Mouse (Mus musculus) hindbrain, postnatal 0 days (tissue): Measurements from ENCODE around the gene Timm29. TPM values are rescaled to one million over a fixed set of nuclear protein-coding genes. Genes with fewer than 3 reads are reported as not detected.

Experiments used
- ATAC-seq: fragments of 200-750 bp; cut with Nextera tagmentation; 2 replicates; pipeline ENCODE4 v1.8.0; 2017; ENCODE audit warnings: mild to moderate bottlenecking, moderate TSS enrichment, moderate library complexity
- DNase-seq: peaks from one replicate; pipeline ENCODE4 v3.0.0-alpha.2; 2015; ENCODE audit warnings: low spot score
- H3K27ac ChIP-seq: fragments of 300-500 bp; sonication (generic); 2 replicates; pipeline ENCODE4 v1.5.1; 2014; ENCODE audit warnings: mild to moderate bottlenecking
- H3K27me3 ChIP-seq: fragments of 300-500 bp; sonication (generic); 2 replicates; pipeline ENCODE4 v1.6.1; 2014; ENCODE audit warnings: low read length, mixed read lengths; ENCODE audit not compliant: insufficient read depth
- H3K36me3 ChIP-seq: fragments of 300-500 bp; sonication (generic); 2 replicates; pipeline ENCODE4 v1.6.1; 2014; ENCODE audit warnings: low read length, mixed read lengths; ENCODE audit not compliant: insufficient read depth
- H3K4me1 ChIP-seq: fragments of 300-500 bp; sonication (generic); 2 replicates; pipeline ENCODE4 v1.6.1; 2014; ENCODE audit warnings: antibody characterized with exemption, low read length, mixed read lengths; ENCODE audit not compliant: insufficient read depth
- H3K4me2 ChIP-seq: fragments of 300-500 bp; sonication (generic); 2 replicates; pipeline ENCODE4 v1.6.1; 2014; ENCODE audit warnings: low read depth, mild to moderate bottlenecking, low read length, moderate library complexity, mixed read lengths
- H3K4me3 ChIP-seq: fragments of 300-500 bp; sonication (generic); 2 replicates; pipeline ENCODE4 v1.5.1; 2014; ENCODE audit warnings: low read length
- H3K9ac ChIP-seq: fragments of 300-500 bp; sonication (generic); replicated peaks from 2 replicates; pipeline ENCODE4 v1.6.1; 2014; ENCODE audit warnings: mild to moderate bottlenecking, low read length, moderate library complexity, mixed read lengths
- H3K9me3 ChIP-seq: fragments of 300-500 bp; sonication (generic); 2 replicates; pipeline ENCODE4 v1.6.1; 2016; ENCODE audit warnings: low read length, mixed read lengths
- CTCF ChIP-seq: IDR thresholded peaks from 2 replicates; pipeline ENCODE4 v1.5.1; 2016; ENCODE audit warnings: antibody characterized with exemption, control low read depth, low read depth
- WGBS: fragments of 180-500 bp; shearing (Covaris S2); extraction: QIAGEN DNeasy Blood & Tissue Kit; methylation state at CpG from one replicate; pipeline ENCODE4 v1.1.7; 2014; 5-methylcytosine and 5-hydroxymethylcytosine counted together
- polyA plus RNA-seq: library from polyadenylated mRNA; unstranded; fragments of >200 nt; fragmentation: Nextera tagmentation; extraction: Ambion mirVana; gene quantifications from 2 replicates; pipeline ENCODE4 v1.2.1, GENCODE M21; 2015
- total RNA-seq: library from RNA; depleted of rRNA; stranded (reverse); fragments of >200 nt; gene quantifications from 2 replicates; pipeline ENCODE4 v1.2.3, GENCODE M21; 2014

The Timm29 gene
- total and polyA plus RNA-seq, 2 experiments from 2014 or later, result 51.5 to 63.3 TPM

DNA sequence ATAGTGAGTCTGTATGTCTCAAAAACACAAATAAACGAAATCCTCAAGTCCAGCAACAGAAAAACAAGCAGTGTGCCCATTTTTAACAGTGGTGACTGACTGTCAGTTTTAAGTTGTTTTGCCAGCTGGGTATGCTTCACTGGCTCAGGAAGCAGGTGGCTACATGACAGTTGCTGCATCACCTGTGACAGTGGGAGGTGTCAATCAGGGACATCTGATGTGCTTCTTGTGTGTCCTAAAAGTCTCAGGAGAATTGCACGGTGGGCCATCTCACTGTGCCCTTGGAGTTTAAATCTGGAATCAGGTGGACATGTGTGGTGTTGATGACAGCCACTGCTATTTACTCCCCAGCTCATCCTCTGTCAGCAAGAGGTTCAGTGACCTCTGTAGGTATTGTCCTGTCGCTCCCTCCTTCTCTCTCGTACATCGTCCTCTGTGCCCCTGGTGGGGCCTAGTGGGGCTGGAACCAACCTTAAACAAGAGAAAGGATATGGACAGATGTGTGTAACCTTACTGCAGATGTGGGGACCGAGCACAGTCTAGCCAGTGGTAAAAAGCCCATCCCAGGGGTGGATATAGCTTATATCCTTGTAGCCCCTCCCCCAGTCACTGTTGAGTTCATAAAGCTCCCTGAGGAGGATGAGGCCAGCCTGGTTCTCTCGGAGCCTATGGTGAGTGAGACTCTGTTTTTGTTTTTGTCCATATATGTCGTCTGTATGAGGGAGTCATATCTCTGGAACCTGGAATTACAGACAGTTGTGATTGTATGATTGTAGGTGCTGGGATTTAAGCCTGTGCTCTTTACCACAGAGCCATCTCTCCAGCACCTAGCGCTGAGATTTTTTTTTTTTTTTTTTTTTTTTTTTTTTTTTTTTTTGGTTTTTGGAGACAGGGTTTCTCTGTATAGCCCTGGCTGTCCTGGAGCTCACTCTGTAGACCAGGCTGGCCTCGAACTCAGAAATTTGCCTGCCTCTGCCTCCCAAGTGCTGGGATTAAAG lies 33.1 kb downstream of the Timm29 start:
- 79% methylated on average over 10 of the region's 10 CpGs for WGBS
- ATAC-seq, result no peak

DNA sequence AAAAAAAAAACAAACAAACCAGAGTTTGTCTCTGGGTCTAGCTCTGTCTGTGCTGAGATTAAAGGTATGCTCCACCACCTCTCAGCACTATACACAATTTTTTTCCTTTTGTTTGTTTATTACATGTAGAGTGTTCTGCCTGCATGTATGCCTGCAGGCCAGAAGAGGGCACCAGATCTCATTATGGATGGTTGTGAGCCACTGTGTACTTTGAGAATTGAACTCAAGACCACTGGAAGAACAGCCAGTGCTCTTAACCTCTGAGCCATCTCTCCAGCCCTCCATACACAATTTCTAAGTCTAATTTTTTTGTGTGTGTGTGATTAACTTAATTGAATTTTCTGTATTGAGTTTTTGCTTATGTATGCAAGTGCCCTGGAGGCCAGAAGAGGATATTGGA lies 34.0 kb downstream of the Timm29 start:
- TF ChIP-seq CTCF, result peak; percentile 50
- Histone ChIP-seq H3K36me3 (no peaks in the 10 kb centered on the region), H3K9me3 (no peaks in the 10 kb centered on the region), H3K9ac (no peak overlapping the region), H3K4me3 (no peak overlapping the region), H3K4me2 (no peak overlapping the region), H3K27ac (no peak overlapping the region), H3K4me1 (no peaks in the 10 kb centered on the region), H3K27me3 (no peaks in the 10 kb centered on the region)
- no peak for DNase-seq
- no peak for ATAC-seq

More for the DNA sequence above, 33.1 kb downstream of the Timm29 start:
- TF ChIP-seq CTCF, result no peak
- Histone ChIP-seq H3K9ac (no peak overlapping the region), H3K36me3 (no peaks in the 10 kb centered on the region), H3K27me3 (no peaks in the 10 kb centered on the region), H3K9me3 (no peaks in the 10 kb centered on the region), H3K4me3 (no peak overlapping the region), H3K4me1 (no peaks in the 10 kb centered on the region), H3K4me2 (no peak overlapping the region), H3K27ac (no peak overlapping the region)
- DNase-seq, result no peak

DNA sequence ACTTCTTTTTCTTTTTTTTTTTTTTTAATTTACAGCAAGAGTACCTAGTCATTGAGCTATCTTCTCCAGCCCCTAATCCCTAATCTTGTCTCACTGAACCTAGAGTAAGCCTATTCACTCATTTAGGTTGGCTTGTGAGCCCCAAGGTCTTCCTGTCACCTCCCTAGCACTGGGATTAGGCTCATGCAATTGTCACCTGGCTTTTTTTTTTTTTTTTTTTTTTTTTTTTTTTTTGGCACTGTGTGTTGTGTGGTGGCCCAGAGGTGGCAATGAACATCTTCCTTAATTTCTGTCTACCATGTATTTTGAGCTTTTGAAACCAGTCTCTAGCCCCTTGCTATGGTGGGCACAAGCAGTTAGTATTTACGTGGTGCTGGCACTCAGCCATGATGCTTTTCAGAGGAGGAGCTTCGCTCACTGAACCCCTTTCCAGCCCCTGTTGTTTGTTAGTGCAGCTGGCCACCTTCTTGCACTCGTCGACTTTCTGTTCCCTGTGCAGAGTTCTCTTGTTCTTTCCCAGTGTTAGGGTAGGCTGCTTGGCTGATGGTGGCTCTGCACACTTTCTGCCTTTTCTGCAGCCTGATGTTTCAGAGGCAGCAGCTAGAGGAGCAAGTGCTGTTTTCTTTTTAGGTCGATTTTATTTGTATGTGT lies 34.7 kb downstream of the Timm29 start:
- Histone ChIP-seq H3K27me3 (no peaks in the 10 kb centered on the region), H3K4me1 (no peaks in the 10 kb centered on the region), H3K4me2 (no peak overlapping the region), H3K9me3 (no peaks in the 10 kb centered on the region), H3K4me3 (no peak overlapping the region), H3K9ac (no peak overlapping the region), H3K36me3 (no peaks in the 10 kb centered on the region), H3K27ac (no peak overlapping the region)
- DNase-seq (peak; percentile 37), ATAC-seq (no peak)
- 45% methylated on average over 5 of the region's 5 CpGs for WGBS
- no peak for TF ChIP-seq CTCF

DNA sequence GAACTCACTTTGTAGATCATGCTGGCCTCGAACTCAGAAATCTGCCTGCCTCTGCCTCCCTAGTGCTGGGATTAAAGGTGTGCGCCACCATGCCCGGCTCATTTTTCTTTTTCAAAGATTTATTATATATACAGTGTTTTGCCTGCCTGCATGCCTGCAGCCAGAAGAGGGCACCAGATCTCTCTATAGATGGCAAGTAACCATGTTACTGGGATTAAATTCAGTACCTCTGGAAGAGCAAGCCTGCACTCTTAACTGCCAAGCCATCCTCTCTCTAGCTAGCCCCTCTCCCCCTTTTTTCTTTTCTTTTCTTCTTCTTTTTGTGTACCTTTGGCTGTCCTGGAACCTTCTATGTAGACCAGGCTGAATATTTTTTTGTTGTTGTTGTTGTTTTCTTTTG lies 38.2 kb downstream of the Timm29 start:
- ATAC-seq, result no peak
- H3K9me3 ChIP-seq, result no peaks in the 10 kb centered on the region

DNA sequence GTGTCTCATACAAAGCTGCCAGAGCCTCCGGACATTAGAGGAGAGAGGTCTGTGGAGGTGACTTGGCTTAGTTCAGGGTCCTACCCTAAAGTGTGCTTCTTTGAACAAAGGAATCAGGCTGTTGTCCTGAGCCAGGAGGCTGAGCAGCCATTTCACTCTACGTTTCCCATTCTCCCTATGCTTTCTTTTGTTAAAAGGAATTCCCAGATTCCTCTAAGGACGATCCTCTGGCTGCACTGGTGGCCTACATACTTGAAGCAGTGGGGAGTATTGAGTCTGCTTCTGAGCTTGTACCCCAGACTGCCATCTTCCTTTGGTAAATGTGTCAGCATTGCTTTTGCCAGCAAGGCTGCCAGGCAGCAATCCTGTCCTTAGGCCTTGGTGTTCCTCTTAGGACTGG lies 40.6 kb downstream of the Timm29 start:
- ATAC-seq (no peak), DNase-seq (no peak)
- H3K36me3 ChIP-seq, result peaks cover 48% of the 10 kb centered on the region
- 44% methylated on average over 3 of the region's 3 CpGs for WGBS
- TF ChIP-seq CTCF, result no peak
- no peaks in the 10 kb centered on the region for H3K4me1 ChIP-seq
- no peak overlapping the region for H3K27ac ChIP-seq
- H3K27me3 ChIP-seq, result no peaks in the 10 kb centered on the region
- no peaks in the 10 kb centered on the region for H3K9me3 ChIP-seq
- no peak overlapping the region for H3K9ac ChIP-seq
- H3K4me3 ChIP-seq, result no peak overlapping the region
- H3K4me2 ChIP-seq, result no peak overlapping the region

More for the DNA sequence above, 38.2 kb downstream of the Timm29 start:
- no peaks in the 10 kb centered on the region for H3K27me3 ChIP-seq
- H3K4me2 ChIP-seq, result no peak overlapping the region
- DNase-seq, result peak; percentile 54
- H3K4me3 ChIP-seq, result no peak overlapping the region
- H3K27ac ChIP-seq, result no peak overlapping the region
- peaks cover 27% of the 10 kb centered on the region for H3K36me3 ChIP-seq
- 72% methylated on average over 3 of the region's 3 CpGs for WGBS
- H3K4me1 ChIP-seq, result no peaks in the 10 kb centered on the region
- peak; percentile 68 for TF ChIP-seq CTCF
- no peak overlapping the region for H3K9ac ChIP-seq

DNA sequence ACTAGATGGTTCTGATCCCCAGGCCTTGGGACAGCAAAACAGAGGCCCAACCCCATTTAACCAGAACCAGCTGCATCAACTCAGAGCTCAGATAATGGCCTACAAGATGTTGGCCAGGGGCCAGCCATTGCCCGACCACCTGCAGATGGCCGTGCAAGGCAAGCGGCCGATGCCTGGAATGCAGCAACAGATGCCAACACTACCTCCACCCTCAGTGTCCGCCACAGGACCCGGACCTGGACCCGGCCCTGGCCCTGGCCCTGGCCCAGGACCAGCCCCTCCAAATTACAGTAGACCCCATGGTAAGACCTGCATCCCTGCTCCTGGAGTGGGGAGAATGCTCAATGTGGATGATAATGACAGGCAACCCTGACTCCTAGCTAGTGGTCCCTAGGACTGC lies 43.1 kb downstream of the Timm29 start:
- Histone ChIP-seq H3K9me3 (no peaks in the 10 kb centered on the region), H3K4me2 (no peak overlapping the region), H3K9ac (no peak overlapping the region), H3K36me3 (peaks cover 66% of the 10 kb centered on the region), H3K4me1 (no peaks in the 10 kb centered on the region), H3K27me3 (no peaks in the 10 kb centered on the region), H3K27ac (no peak overlapping the region; the same call in 1 of the 2 replicates), H3K4me3 (no peak overlapping the region)
- 39% methylated on average over 7 of the region's 7 CpGs for WGBS
- ATAC-seq (peak; percentile 8; the same call in 1 of the 2 replicates), DNase-seq (peak; percentile 29)
- TF ChIP-seq CTCF, result no peak
